Mouse (Mus musculus) testis, adult 2 months (tissue): ENCODE results near the gene Plcxd1. TPM values are rescaled to one million over a fixed set of nuclear protein-coding genes. Genes with fewer than 3 reads are reported as not detected.
"Not testable (repeated sequence)": the region's sequence is repeated elsewhere in the genome, so short reads cannot be mapped to it uniquely, and the experiment has no call there.

Experiments used
- H3K27ac ChIP-seq: fragments of 200-500 bp; 2 replicates; pipeline ENCODE4 v1.5.1; 2012; ENCODE audit warnings: low read depth, low read length; ENCODE audit not compliant: control insufficient read depth, insufficient read depth
- H3K27me3 ChIP-seq: fragments of 200-500 bp; 2 replicates; pipeline ENCODE4 v1.6.1; 2012; ENCODE audit warnings: mild to moderate bottlenecking, low read length, moderate library complexity; ENCODE audit not compliant: control insufficient read depth, insufficient read depth
- H3K36me3 ChIP-seq: fragments of 200-500 bp; 2 replicates; pipeline ENCODE4 v1.6.1; 2012; ENCODE audit warnings: mild to moderate bottlenecking, low read length; ENCODE audit not compliant: control insufficient read depth, insufficient read depth
- H3K4me1 ChIP-seq: fragments of 200-500 bp; 2 replicates; pipeline ENCODE4 v1.6.1; 2012; ENCODE audit warnings: low read length; ENCODE audit not compliant: control insufficient read depth, insufficient read depth
- H3K4me3 ChIP-seq: fragments of 200-500 bp; 2 replicates; pipeline ENCODE4 v1.5.1; 2012; ENCODE audit warnings: low read depth, mild to moderate bottlenecking, low read length, moderate library complexity, mixed read lengths; ENCODE audit not compliant: control insufficient read depth
- CTCF ChIP-seq: fragments of 200-500 bp; IDR thresholded peaks from 2 replicates; pipeline ENCODE4 v1.5.1; 2012; ENCODE audit warnings: low read depth, mild to moderate bottlenecking, inconsistent platforms, low read length, moderate library complexity; ENCODE audit not compliant: control insufficient read depth, insufficient read depth, insufficient replicate concordance
- POLR2A ChIP-seq: fragments of 200-500 bp; IDR thresholded peaks from 2 replicates; pipeline ENCODE4 v1.6.1; 2012; ENCODE audit warnings: low read depth, mild to moderate bottlenecking, inconsistent platforms, low read length, moderate library complexity; ENCODE audit not compliant: control insufficient read depth
- polyA plus RNA-seq: library from polyadenylated mRNA; depleted of rRNA; stranded (reverse); fragments of >200 nt; gene quantifications from 2 replicates; pipeline ENCODE4 v1.2.3, GENCODE M21; 2012

Plcxd1 gene
- polyA plus RNA-seq, 1 experiment: 1.2 TPM

GRCm38 (mm10) chr5:110108305-110108628 is 8.5 kb downstream of the Plcxd1 start:
- no peak for TF ChIP-seq CTCF
- no peak for TF ChIP-seq POLR2A
- Histone ChIP-seq H3K4me1 (peaks cover 9% of the 10 kb centered on the region), H3K36me3 (no peaks in the 10 kb centered on the region), H3K27ac (no peak overlapping the region), H3K4me3 (peak overlapping the region; percentile 94), H3K27me3 (no peaks in the 10 kb centered on the region)

- TF ChIP-seq POLR2A (no peak), CTCF (no peak)
- peaks cover 9% of the 10 kb centered on the region for H3K4me1 ChIP-seq
- no peaks in the 10 kb centered on the region for H3K27me3 ChIP-seq
- H3K27ac ChIP-seq: peak within 1 kb of the TSS; percentile 69
- no peaks in the 10 kb centered on the region for H3K36me3 ChIP-seq
- H3K4me3 ChIP-seq: peak within 1 kb of the TSS; percentile 85
Observed at GRCm38 (mm10) chr5:110109991-110110441, 10.2 kb downstream of the Plcxd1 start, which contains the start of gene Zfp605. Zfp605 (plus strand) TSS chr5:110110092.

GRCm38 (mm10) chr5:110122380-110122779 is 22.6 kb downstream of the Plcxd1 start:
- not testable (repeated sequence) for H3K36me3 ChIP-seq

GRCm38 (mm10) chr5:110135293-110136086 is 35.7 kb downstream of the Plcxd1 start, which contains the start of gene Chfr:
Chfr (plus strand) TSS chr5:110135842.
- Histone ChIP-seq H3K4me1 (no peaks in the 10 kb centered on the region), H3K36me3 (no peaks in the 10 kb centered on the region), H3K4me3 (peak within 1 kb of the TSS; percentile 94), H3K27ac (peak within 1 kb of the TSS; percentile 85), H3K27me3 (no peaks in the 10 kb centered on the region)
- TF ChIP-seq POLR2A (peak; percentile 93), CTCF (no peak)

More at GRCm38 (mm10) chr5:110122380-110122779, 22.6 kb downstream of the Plcxd1 start:
- not testable (repeated sequence) for H3K27ac ChIP-seq, H3K4me1 ChIP-seq, H3K4me3 ChIP-seq, H3K27me3 ChIP-seq

GRCm38 (mm10) chr5:110136087-110136464 is 36.3 kb downstream of the Plcxd1 start:
- H3K27me3 ChIP-seq: no peaks in the 10 kb centered on the region
- TF ChIP-seq POLR2A: no peak
- no peak for TF ChIP-seq CTCF
- peak overlapping the region; percentile 94 for H3K4me3 ChIP-seq
- peak overlapping the region; percentile 85 for H3K27ac ChIP-seq
- no peaks in the 10 kb centered on the region for H3K36me3 ChIP-seq
- no peaks in the 10 kb centered on the region for H3K4me1 ChIP-seq

- Histone ChIP-seq H3K4me1 (no peaks in the 10 kb centered on the region), H3K27me3 (no peaks in the 10 kb centered on the region), H3K27ac (no peak overlapping the region), H3K36me3 (no peaks in the 10 kb centered on the region; the same call in 1 of the 2 replicates), H3K4me3 (no peak overlapping the region)
- TF ChIP-seq CTCF (no peak), POLR2A (no peak)
Observed at GRCm38 (mm10) chr5:110137816-110138215, 38.0 kb downstream of the Plcxd1 start.

- TF ChIP-seq CTCF: no peak
- TF ChIP-seq POLR2A: no peak
- Histone ChIP-seq H3K27me3 (no peaks in the 10 kb centered on the region), H3K4me3 (no peak overlapping the region), H3K4me1 (no peaks in the 10 kb centered on the region), H3K27ac (no peak overlapping the region), H3K36me3 (no peaks in the 10 kb centered on the region; the same call in 1 of the 2 replicates)
Observed at GRCm38 (mm10) chr5:110139325-110139724, 39.6 kb downstream of the Plcxd1 start.
